Mouse (Mus musculus): ENCODE results near the gene Ednrb. TPM values are rescaled to one million over a fixed set of nuclear protein-coding genes. Genes with fewer than 3 reads are reported as not detected.

Ednrb gene
- total and polyA plus RNA-seq, 2 experiments from 2014 or later = 61.8 to 63.6 TPM

DNA sequence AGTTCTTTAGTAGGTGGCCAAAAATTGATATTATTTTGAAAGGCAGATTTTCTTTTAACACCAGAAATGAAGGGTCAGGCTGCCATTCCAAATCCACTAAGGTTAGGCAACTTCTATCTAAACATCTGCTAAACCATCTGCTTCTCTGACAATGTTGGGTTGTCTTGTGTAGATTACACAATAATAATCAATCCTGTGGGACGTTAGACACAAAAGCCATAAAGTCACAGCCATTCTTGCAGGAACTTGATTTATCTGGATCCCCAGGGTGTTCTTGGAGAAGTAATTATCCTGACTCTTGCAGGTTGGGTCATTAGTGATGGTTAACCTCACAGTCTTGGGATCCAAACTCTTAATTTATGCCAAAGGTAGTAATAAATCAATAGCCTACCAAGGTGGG is 21.6 kb downstream of the Ednrb start:
- Histone ChIP-seq H3K27ac (ENCODE audit: low read depth) (no peak overlapping the region), H3K9ac (replicated peaks; ENCODE audit: low read depth, low read length) (no peak overlapping the region), H3K36me3 (replicated peaks; ENCODE audit: control insufficient read depth, insufficient read depth, low read length) (no peaks in the 10 kb centered on the region), H3K4me1 (ENCODE audit: control insufficient read depth, insufficient read depth) (no peaks in the 10 kb centered on the region), H3K9me3 (replicated peaks; ENCODE audit: control insufficient read depth, low read length) (no peaks in the 10 kb centered on the region), H3K4me2 (ENCODE audit: low read depth, low read length) (no peak overlapping the region), H3K4me3 (ENCODE audit: low read depth, low read length) (no peak overlapping the region), H3K27me3 (ENCODE audit: control insufficient read depth, insufficient read depth, low read length) (no peaks in the 10 kb centered on the region)
- no peak for DNase-seq (ENCODE audit: low spot score)
- ATAC-seq (ENCODE audit: insufficient read depth, low read depth) = no peak
- TF ChIP-seq CTCF (IDR thresholded peaks at IDR 0.05; ENCODE audit: low read depth) = no peak
- TF ChIP-seq EP300 (IDR thresholded peaks at IDR 0.05; ENCODE audit: low read depth) = no peak
- 58% methylated on average over 1 of the region's 1 CpGs for WGBS

DNA sequence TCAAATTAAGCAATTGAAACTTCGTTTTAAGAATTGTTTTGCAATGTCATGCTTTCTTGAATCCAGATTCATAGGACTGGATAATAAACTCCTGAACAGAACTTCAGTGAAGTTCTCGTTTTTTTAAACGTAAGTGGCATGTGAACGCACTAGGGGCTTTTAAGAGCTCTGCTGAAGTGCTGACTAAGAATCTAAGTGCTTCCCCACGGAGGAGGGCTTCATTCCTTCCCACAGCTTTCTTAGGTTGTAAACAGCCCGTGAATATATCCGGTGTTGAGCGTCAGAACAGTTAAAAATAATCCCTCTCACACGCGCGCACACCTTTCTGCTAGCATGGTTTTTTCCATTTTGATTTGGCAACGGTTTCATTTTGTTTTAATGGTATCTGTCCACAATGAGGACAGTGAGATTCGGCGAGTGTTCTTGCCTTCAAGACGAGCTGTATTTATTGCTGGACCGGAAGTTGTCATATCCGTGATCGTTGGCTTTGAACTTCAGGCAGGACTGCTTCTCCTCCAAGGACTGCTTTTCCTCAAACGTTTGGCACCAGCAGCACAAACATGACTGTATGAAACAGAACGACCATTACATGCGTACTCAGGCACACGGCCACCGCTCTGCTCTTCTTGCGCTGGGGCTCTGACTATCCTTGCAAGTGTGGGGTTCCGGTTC is 27.4 kb downstream of the Ednrb start:
- peak overlapping the region; percentile 50 for H3K27ac ChIP-seq (ENCODE audit: low read depth)
- no peaks in the 10 kb centered on the region for H3K9me3 ChIP-seq (replicated peaks; ENCODE audit: control insufficient read depth, low read length)
- 48% methylated on average over 25 of the region's 25 CpGs for WGBS
- H3K4me1 ChIP-seq (ENCODE audit: control insufficient read depth, insufficient read depth) = no peaks in the 10 kb centered on the region; the same call in none of the 2 replicates
- H3K36me3 ChIP-seq (replicated peaks; ENCODE audit: control insufficient read depth, insufficient read depth, low read length) = no peaks in the 10 kb centered on the region
- peak overlapping the region; percentile 48 for H3K4me2 ChIP-seq (ENCODE audit: low read depth, low read length)
- no peaks in the 10 kb centered on the region for H3K27me3 ChIP-seq (ENCODE audit: control insufficient read depth, insufficient read depth, low read length)
- H3K4me3 ChIP-seq (ENCODE audit: low read depth, low read length) = 0 out of 2 replicates have a peak overlapping the region, but pooled peaks have one; percentile 6
- ATAC-seq (ENCODE audit: insufficient read depth, low read depth) = peak; percentile 20; the same call in 1 of the 2 replicates
- TF ChIP-seq CTCF (IDR thresholded peaks at IDR 0.05; ENCODE audit: low read depth) (no peak), EP300 (IDR thresholded peaks at IDR 0.05; ENCODE audit: low read depth) (peak; percentile 46; the same call in 1 of the 2 replicates)
- no peak overlapping the region for H3K9ac ChIP-seq (replicated peaks; ENCODE audit: low read depth, low read length)
- peak; percentile 59 for DNase-seq (ENCODE audit: low spot score)

DNA sequence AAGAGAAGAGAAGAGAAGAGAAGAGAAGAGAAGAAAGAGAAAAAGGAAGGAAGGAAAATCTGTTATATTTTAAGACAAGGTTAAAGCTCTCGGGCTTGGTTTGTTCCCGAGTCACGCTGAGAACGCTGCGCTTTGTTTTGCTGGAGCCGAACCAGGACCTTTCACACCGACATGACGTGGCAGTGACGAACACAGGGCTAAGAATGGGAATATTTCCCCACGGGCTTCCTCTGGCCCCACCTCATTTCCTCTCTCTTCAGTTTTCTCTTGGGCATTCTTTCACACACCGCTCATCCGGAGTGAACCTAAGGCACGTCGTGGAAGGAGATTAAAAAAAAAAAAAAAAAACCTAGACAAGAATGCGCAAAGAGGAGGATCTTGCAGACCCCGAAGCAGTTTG is 28.7 kb downstream of the Ednrb start:
- no peaks in the 10 kb centered on the region for H3K9me3 ChIP-seq (replicated peaks; ENCODE audit: control insufficient read depth, low read length)
- H3K4me2 ChIP-seq (ENCODE audit: low read depth, low read length) = peak overlapping the region; percentile 28
- no peaks in the 10 kb centered on the region for H3K36me3 ChIP-seq (replicated peaks; ENCODE audit: control insufficient read depth, insufficient read depth, low read length)
- no peaks in the 10 kb centered on the region for H3K27me3 ChIP-seq (ENCODE audit: control insufficient read depth, insufficient read depth, low read length)
- no peak for TF ChIP-seq CTCF (IDR thresholded peaks at IDR 0.05; ENCODE audit: low read depth)
- TF ChIP-seq EP300 (IDR thresholded peaks at IDR 0.05; ENCODE audit: low read depth) = peak; percentile 81
- WGBS = 35% methylated on average over 16 of the region's 16 CpGs
- peak overlapping the region; percentile 8; the same call in 1 of the 2 replicates for H3K4me3 ChIP-seq (ENCODE audit: low read depth, low read length)
- no peak overlapping the region for H3K9ac ChIP-seq (replicated peaks; ENCODE audit: low read depth, low read length)
- H3K27ac ChIP-seq (ENCODE audit: low read depth) = peak overlapping the region; percentile 63
- no peaks in the 10 kb centered on the region; the same call in none of the 2 replicates for H3K4me1 ChIP-seq (ENCODE audit: control insufficient read depth, insufficient read depth)
- DNase-seq (ENCODE audit: low spot score) = peak; percentile 46
- peak; percentile 81 for ATAC-seq (ENCODE audit: insufficient read depth, low read depth)

DNA sequence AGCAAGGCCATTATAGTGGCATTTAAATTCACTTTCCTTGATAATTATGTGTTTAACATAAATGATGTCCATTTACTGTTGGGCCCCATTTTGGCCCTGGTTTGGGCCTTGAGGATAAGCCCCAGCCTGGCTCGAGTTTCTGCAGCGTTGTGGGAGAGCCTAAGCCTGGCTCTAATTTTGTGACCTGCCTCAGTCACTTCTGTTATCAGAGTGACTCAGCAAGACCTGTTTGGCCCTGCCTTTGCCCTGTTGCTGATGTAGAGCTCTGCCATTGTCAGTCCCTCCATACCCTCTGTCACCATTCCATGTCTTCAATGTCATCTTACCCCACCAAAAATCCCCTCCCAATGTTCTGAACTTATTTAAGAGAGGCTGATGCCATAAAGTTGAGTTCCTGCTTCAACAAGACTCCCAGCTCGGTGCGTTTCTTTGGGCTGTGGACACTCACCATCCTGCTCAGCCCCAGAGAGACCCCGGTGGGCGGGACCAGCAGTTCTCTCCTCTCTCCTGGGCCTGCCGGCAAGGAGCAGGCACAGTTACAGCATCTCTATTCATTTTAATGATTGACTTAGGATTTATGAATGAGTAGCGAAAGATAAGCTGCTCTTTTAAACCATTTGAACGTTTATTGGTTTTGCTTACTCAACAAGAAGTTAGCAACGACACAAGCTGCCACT is 30.0 kb downstream of the Ednrb start:
- Histone ChIP-seq H3K9me3 (replicated peaks; ENCODE audit: control insufficient read depth, low read length) (no peaks in the 10 kb centered on the region), H3K4me3 (ENCODE audit: low read depth, low read length) (no peak overlapping the region), H3K27ac (ENCODE audit: low read depth) (0 out of 2 replicates have a peak overlapping the region, but pooled peaks have one; percentile 34), H3K36me3 (replicated peaks; ENCODE audit: control insufficient read depth, insufficient read depth, low read length) (no peaks in the 10 kb centered on the region), H3K4me2 (ENCODE audit: low read depth, low read length) (no peak overlapping the region), H3K4me1 (ENCODE audit: control insufficient read depth, insufficient read depth) (no peaks in the 10 kb centered on the region; the same call in none of the 2 replicates), H3K27me3 (ENCODE audit: control insufficient read depth, insufficient read depth, low read length) (no peaks in the 10 kb centered on the region), H3K9ac (replicated peaks; ENCODE audit: low read depth, low read length) (no peak overlapping the region)
- DNase-seq (ENCODE audit: low spot score) (no peak), ATAC-seq (ENCODE audit: insufficient read depth, low read depth) (no peak)
- WGBS = 56% methylated on average over 10 of the region's 10 CpGs
- TF ChIP-seq CTCF (IDR thresholded peaks at IDR 0.05; ENCODE audit: low read depth) (no peak), EP300 (IDR thresholded peaks at IDR 0.05; ENCODE audit: low read depth) (no peak)

DNA sequence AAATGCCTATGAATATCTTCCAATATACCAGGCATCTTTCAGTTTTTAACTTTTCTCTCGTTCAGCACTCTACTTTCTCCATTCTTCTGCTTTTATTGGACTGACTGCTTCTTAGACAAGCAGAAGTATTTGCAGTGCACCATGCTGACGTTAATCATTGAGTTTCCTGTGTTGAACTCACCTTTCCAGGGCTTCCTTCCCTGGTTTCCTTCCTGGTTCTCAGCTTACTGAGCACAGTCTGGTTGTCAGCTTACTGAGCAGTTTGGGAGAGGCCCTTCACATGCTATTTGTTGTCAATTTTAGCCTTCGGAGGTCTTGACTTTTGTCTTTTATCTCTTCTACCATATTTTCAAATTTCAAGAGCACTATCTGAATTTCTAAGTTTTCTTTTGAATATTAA is 31.0 kb downstream of the Ednrb start:
- no peak for ATAC-seq (ENCODE audit: insufficient read depth, low read depth)
- TF ChIP-seq EP300 (IDR thresholded peaks at IDR 0.05; ENCODE audit: low read depth) = no peak
- TF ChIP-seq CTCF (IDR thresholded peaks at IDR 0.05; ENCODE audit: low read depth) = no peak
- no peaks in the 10 kb centered on the region; the same call in none of the 2 replicates for H3K4me1 ChIP-seq (ENCODE audit: control insufficient read depth, insufficient read depth)
- no peak overlapping the region for H3K4me3 ChIP-seq (ENCODE audit: low read depth, low read length)
- 59% methylated on average over 3 of the region's 3 CpGs for WGBS
- H3K27ac ChIP-seq (ENCODE audit: low read depth) = 0 out of 2 replicates have a peak overlapping the region, but pooled peaks have one; percentile 11
- no peak for DNase-seq (ENCODE audit: low spot score)
- no peak overlapping the region for H3K4me2 ChIP-seq (ENCODE audit: low read depth, low read length)
- H3K9ac ChIP-seq (replicated peaks; ENCODE audit: low read depth, low read length) = no peak overlapping the region
- H3K27me3 ChIP-seq (ENCODE audit: control insufficient read depth, insufficient read depth, low read length) = no peaks in the 10 kb centered on the region
- H3K9me3 ChIP-seq (replicated peaks; ENCODE audit: control insufficient read depth, low read length) = no peaks in the 10 kb centered on the region
- H3K36me3 ChIP-seq (replicated peaks; ENCODE audit: control insufficient read depth, insufficient read depth, low read length) = no peaks in the 10 kb centered on the region

All from heart, postnatal 0 days (tissue).